Mouse (Mus musculus): ENCODE measurements around the gene Ifi204.
"Not testable (repeated sequence)": the region's sequence is repeated elsewhere in the genome, so short reads cannot be mapped to it uniquely, and the experiment has no call there.

The Ifi204 gene

DNA sequence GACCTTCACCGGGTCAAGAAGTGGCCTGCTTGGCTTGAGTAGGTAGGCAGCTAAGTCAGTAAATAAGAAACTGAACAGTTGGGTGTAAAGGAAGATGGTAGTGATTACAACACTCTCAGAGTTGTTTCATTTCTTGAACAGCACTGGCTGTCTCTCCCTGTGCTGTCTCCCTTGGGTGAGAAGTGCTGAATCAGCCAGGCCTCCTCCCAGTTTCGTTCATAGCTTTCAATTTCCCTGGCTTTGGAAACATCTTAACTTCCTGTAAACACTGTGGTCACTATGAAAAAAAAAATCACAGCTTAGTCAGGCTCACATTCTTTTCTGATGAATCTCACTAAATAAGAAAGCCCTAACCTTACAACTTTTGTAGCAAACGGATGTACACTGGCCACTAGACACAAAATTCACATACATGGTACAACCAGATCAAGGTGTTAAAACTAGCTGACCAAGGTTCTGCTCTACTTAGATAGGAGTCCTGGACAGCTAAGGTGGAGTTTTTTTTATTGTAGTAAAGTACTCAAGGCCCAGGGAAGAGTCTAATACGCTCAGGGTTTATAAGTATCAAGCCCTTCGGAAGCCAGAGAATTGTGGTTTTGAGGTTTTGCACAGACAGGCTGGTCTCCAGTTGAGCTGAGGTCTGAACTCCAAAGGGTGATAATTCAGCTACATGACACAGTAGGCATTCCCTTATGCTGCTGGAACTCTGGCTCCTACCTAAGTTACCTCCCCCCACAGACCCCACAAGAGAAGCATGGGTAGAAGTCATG lies at the start of gene Ifi204:
Gene Ifi204, minus strand, starts transcription at position 96 of the 770 bp plus-strand sequence.
- in situ Hi-C loops (cut with MboI), result not testable (repeated sequence)

GRCm38 (mm10) chr1:173809294-173809693 lies 42.6 kb upstream of the Ifi204 start:
- in situ Hi-C loops (cut with MboI), result not testable (repeated sequence)

- in situ Hi-C loops (cut with MboI), result not testable (repeated sequence)
These were observed 36.0 kb upstream of the Ifi204 start for GRCm38 (mm10) chr1:173802689-173803281.

- in situ Hi-C loops (cut with MboI), result not testable (repeated sequence)
These were observed 35.5 kb upstream of the Ifi204 start for GRCm38 (mm10) chr1:173802207-173802606.

DNA sequence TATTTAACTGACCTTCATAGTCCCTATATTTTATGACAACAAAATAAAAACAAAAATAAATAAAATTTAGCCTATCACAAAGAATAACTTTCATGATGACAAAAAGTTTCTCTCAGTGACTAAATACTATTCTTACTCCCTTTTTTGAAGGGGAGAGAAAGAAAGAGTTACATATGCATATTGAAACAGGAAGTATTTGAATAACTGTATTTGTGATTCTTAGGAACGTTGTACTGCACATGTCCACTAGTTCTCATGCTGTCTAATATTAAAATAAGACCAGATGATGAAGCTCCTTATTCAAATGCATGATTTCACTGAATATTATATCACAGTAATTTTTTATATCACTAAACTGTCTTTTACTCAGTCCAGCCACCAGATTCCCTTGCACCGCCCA lies 35.0 kb upstream of the Ifi204 start:
- in situ Hi-C loops (cut with MboI), result not testable (repeated sequence)

DNA sequence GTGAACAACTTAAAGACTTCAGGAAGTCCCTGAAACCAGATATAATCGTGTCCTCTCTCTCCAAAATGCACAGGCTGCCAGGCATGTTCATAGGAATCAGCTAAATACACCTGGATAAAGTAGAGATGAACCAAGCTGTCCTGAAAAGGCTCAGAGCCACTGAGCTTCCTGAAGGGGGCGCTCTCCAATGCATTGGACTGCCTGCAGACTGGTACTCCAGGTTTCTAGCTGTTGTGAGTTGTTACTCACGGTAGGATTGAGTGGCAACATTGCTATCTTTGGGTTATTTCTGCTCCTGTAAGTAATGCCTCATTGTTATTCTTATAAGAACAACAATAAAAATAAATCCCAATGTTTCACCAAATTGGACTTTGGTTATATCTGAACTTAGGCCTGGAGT lies 6.7 kb upstream of the Ifi204 start:
- in situ Hi-C loops (cut with MboI), result not testable (repeated sequence)

GRCm38 (mm10) chr1:173760032-173760431 lies 6.7 kb downstream of the Ifi204 start:
- in situ Hi-C loops (cut with MboI), result not testable (repeated sequence)

DNA sequence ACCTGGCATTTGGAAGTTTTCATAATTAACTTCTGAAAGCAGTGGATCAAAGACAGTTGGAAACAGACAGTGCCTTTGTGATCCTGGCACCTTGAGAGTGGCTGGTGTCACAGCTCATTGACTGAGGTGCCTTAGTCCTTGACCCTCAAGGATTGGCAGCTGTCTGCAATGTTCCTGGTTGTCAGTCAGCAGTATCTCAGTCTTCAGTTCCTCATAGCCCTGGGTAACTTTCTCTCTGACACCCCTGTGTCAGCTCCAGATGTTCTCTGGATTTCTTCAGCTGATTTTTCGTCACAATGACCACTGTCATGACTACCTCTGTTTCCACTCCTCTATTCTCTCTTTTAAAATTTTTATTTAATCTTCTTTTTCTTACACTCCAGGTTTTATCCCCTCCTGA lies 24.5 kb downstream of the Ifi204 start:
- in situ Hi-C loops (cut with MboI), result no loop called here

DNA sequence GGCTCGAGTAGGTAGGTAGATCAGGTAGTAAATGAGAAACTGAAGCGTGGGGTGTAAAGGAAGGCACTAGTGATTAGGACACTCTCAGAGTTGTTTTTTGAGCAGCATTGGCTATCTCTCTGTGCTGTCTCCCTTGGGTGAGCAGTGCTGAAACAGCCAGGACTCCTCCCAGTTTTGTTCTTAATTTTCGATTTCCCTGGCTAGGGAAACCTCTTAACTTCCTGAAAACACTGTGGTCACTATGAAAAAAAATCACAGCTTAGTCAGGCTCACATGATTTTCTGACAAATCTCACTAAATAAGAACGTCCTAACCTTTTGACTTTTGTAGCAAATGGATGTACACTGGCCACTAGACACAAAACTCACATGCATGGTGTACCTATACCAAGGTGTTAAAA lies 25.1 kb downstream of the Ifi204 start, which contains the start of gene Ifi207:
Gene Ifi207, minus strand, starts transcription at position 92 of the 400 bp plus-strand sequence.
- in situ Hi-C loops (cut with MboI), result no loop called here

DNA sequence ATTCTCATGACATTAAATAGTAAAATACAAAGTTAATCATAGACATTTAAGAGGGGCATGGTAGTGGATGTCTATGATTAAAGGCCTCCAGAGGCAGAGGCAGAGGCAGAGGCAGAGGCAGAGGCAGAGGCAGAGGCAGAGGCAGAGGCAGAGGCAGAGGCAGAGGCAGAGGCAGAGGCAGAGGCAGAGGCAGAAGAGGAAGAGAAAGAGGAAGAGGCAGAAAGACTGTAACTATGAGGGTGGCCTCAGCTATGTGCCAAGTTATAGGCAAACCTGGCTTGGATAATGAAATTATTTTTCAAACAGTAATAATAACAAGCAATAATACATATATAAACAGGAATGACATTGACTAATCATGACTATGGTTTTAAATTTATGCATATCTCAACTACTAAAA lies 26.2 kb downstream of the Ifi204 start:
- in situ Hi-C loops (cut with MboI), result no loop called here

- in situ Hi-C loops (cut with MboI), result no loop called here
These were observed 29.8 kb downstream of the Ifi204 start for GRCm38 (mm10) chr1:173736986-173737385.

- in situ Hi-C loops (cut with MboI), result not testable (repeated sequence)
These were observed 31.7 kb downstream of the Ifi204 start for GRCm38 (mm10) chr1:173735015-173735414.

- in situ Hi-C loops (cut with MboI), result no loop called here
These were observed 33.5 kb downstream of the Ifi204 start for GRCm38 (mm10) chr1:173733219-173733618.
